Mouse (Mus musculus) midbrain, embryonic 10.5 days (tissue): ENCODE measurements around the gene Lin7a. TPM values are rescaled to one million over a fixed set of nuclear protein-coding genes. Genes with fewer than 3 reads are reported as not detected.

ENCODE experiments used
- DNase-seq: peaks from one replicate; pipeline ENCODE4 v3.0.0-alpha.2; 2017; ENCODE audit warnings: low spot score
- H3K27ac ChIP-seq: fragments of 300-500 bp; sonication (generic); replicated peaks from 2 replicates; pipeline ENCODE4 v1.5.1; 2016; ENCODE audit warnings: mild to moderate bottlenecking
- H3K27me3 ChIP-seq: fragments of 300-500 bp; sonication (generic); 2 replicates; pipeline ENCODE4 v1.6.1; 2016; ENCODE audit warnings: low read depth, mild to moderate bottlenecking; ENCODE audit not compliant: poor library complexity, severe bottlenecking
- H3K36me3 ChIP-seq: fragments of 300-500 bp; sonication (generic); 2 replicates; pipeline ENCODE4 v1.6.1; 2016; ENCODE audit warnings: mild to moderate bottlenecking, moderate library complexity
- H3K4me1 ChIP-seq: fragments of 300-500 bp; sonication (generic); 2 replicates; pipeline ENCODE4 v1.6.1; 2016
- H3K4me3 ChIP-seq: fragments of 300-500 bp; sonication (generic); 2 replicates; pipeline ENCODE4 v1.5.1; 2016; ENCODE audit warnings: mild to moderate bottlenecking, moderate library complexity
- H3K9me3 ChIP-seq: fragments of 300-500 bp; sonication (generic); replicated peaks from 2 replicates; pipeline ENCODE4 v1.6.1; 2016; ENCODE audit warnings: mild to moderate bottlenecking
- WGBS: fragments of 180-500 bp; shearing (Covaris S2); methylation state at CpG from one replicate; pipeline ENCODE4 v1.1.7; 2016; 5-methylcytosine and 5-hydroxymethylcytosine counted together
- polyA plus RNA-seq: library from polyadenylated mRNA; unstranded; fragments of >200 nt; fragmentation: Nextera tagmentation; extraction: Ambion mirVana; gene quantifications from 2 replicates; pipeline ENCODE4 v1.2.1, GENCODE M21; 2016

Gene Lin7a
- polyA plus RNA-seq, 1 experiment from 2014 or later = 3.1 TPM

- Histone ChIP-seq H3K4me3 (no peak overlapping the region), H3K27ac (no peak overlapping the region), H3K36me3 (no peaks in the 10 kb centered on the region), H3K4me1 (no peaks in the 10 kb centered on the region), H3K27me3 (no peaks in the 10 kb centered on the region), H3K9me3 (no peaks in the 10 kb centered on the region)
- DNase-seq = no peak
- WGBS = 87% methylated on average over 7 of the region's 7 CpGs
Measured at GRCm38 (mm10) chr10:107249056-107249455, 22.4 kb upstream of the Lin7a start.

DNA sequence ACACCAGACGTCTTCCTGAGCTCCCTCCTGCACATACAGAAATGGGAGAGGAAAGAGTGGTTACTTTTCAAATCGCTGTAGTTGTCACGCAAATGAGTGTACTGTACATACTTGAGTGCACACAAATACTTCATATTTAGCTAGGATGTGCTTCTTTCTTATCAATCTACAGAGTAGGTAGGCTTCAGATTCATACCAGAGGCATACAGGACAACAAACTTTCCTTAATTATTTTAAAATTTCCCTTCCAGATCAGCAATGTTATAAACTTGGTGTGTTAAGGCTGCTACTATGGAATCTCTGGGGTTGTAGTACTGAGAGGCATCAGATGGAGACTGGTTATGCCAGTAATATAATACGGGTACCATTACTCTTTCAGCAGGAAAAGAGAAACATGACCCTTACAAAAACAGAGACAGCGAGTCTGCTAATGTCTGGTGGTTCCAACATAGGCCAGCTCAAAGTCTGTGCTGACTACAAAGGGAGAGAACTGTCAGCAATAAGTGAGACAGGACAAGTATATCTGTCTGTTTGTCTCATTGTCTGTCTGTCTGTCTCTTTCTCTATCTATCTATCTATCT lies 21.8 kb upstream of the Lin7a start:
- Histone ChIP-seq H3K4me3 (no peak overlapping the region), H3K4me1 (no peaks in the 10 kb centered on the region), H3K27ac (no peak overlapping the region), H3K36me3 (no peaks in the 10 kb centered on the region), H3K9me3 (no peaks in the 10 kb centered on the region), H3K27me3 (no peaks in the 10 kb centered on the region)
- no peak for DNase-seq
- WGBS = 84% methylated on average over 5 of the region's 5 CpGs

- H3K27ac ChIP-seq = no peak overlapping the region
- DNase-seq = no peak
- H3K36me3 ChIP-seq = no peaks in the 10 kb centered on the region
- 85% methylated on average over 7 of the region's 7 CpGs for WGBS
- no peaks in the 10 kb centered on the region for H3K27me3 ChIP-seq
- H3K4me3 ChIP-seq = no peak overlapping the region
- no peaks in the 10 kb centered on the region for H3K4me1 ChIP-seq
- H3K9me3 ChIP-seq = no peaks in the 10 kb centered on the region
Measured at GRCm38 (mm10) chr10:107250346-107251210, 20.9 kb upstream of the Lin7a start.

GRCm38 (mm10) chr10:107251271-107251670 lies 20.2 kb upstream of the Lin7a start:
- no peak overlapping the region for H3K27ac ChIP-seq
- no peaks in the 10 kb centered on the region for H3K4me1 ChIP-seq
- no peaks in the 10 kb centered on the region for H3K36me3 ChIP-seq
- H3K9me3 ChIP-seq = no peaks in the 10 kb centered on the region
- H3K4me3 ChIP-seq = no peak overlapping the region
- 91% methylated on average over 2 of the region's 2 CpGs for WGBS
- H3K27me3 ChIP-seq = no peaks in the 10 kb centered on the region
- DNase-seq = no peak

DNA sequence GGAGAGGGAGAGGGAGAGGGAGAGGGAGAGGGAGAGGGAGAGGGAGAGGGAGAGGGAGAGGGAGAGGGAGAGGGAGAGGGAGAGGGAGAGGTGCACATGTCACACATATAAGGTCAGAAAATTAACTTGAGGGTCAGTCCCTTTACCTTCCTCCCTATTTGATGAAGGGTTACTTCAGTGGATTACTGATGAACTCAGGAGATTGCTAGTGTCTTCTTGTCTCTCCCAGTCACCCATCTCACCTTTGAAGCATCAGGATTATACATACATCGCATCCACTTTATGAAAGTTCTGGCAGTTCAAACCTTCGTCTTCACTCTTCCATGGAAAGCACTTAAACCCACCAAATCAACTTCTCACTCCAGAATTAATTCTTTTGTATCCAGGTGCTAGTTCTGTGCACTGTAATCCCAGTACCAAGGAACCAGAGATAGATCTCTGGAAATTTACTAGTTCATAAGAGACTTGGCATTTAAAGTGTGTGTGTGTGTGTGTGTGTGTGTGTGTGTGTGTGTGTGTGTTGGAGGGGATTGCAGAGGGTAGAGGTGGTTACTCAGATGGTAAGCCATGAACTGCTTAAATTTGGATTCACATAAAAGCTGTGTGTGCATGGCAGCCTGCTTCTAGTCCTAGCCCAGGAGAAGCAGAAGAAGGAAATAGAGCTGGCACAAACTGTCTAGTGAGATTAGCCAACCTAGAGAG lies 19.5 kb upstream of the Lin7a start:
- H3K27me3 ChIP-seq = no peaks in the 10 kb centered on the region
- H3K9me3 ChIP-seq = no peaks in the 10 kb centered on the region
- H3K36me3 ChIP-seq = no peaks in the 10 kb centered on the region
- no peak for DNase-seq
- no peaks in the 10 kb centered on the region for H3K4me1 ChIP-seq
- H3K4me3 ChIP-seq = no peak overlapping the region
- 87% methylated on average over 2 of the region's 2 CpGs for WGBS
- H3K27ac ChIP-seq = no peak overlapping the region

DNA sequence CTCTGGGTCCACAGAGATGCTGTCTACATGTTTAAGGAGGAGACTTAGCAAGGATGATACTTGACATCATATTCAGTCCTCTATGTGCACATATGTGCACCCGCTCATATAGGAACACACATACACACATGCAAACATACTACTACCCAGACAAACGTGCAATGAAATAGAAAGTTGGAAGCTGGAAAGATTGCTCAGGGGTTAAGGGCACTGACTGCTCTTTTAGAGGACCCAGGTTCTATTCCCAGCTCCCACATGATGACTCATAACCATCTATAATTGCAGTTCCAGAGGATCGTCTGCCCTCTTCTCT lies 19.0 kb upstream of the Lin7a start:
- DNase-seq = no peak
- WGBS = 89% methylated on average over 3 of the region's 3 CpGs
- Histone ChIP-seq H3K4me1 (no peaks in the 10 kb centered on the region), H3K27ac (no peak overlapping the region), H3K27me3 (no peaks in the 10 kb centered on the region), H3K4me3 (no peak overlapping the region), H3K9me3 (no peaks in the 10 kb centered on the region), H3K36me3 (no peaks in the 10 kb centered on the region)

- no peaks in the 10 kb centered on the region for H3K27me3 ChIP-seq
- DNase-seq = no peak
- H3K27ac ChIP-seq = no peak overlapping the region
- no peak overlapping the region for H3K4me3 ChIP-seq
- no peaks in the 10 kb centered on the region for H3K36me3 ChIP-seq
- no peaks in the 10 kb centered on the region for H3K4me1 ChIP-seq
- H3K9me3 ChIP-seq = no peaks in the 10 kb centered on the region
- WGBS = 92% methylated on average over 4 of the region's 4 CpGs
Measured at GRCm38 (mm10) chr10:107253191-107253965, 18.1 kb upstream of the Lin7a start.

GRCm38 (mm10) chr10:107254656-107255055 lies 16.8 kb upstream of the Lin7a start:
- Histone ChIP-seq H3K27ac (no peak overlapping the region), H3K36me3 (no peaks in the 10 kb centered on the region), H3K9me3 (no peaks in the 10 kb centered on the region), H3K4me3 (no peak overlapping the region), H3K27me3 (no peaks in the 10 kb centered on the region), H3K4me1 (no peaks in the 10 kb centered on the region)
- DNase-seq = no peak

DNA sequence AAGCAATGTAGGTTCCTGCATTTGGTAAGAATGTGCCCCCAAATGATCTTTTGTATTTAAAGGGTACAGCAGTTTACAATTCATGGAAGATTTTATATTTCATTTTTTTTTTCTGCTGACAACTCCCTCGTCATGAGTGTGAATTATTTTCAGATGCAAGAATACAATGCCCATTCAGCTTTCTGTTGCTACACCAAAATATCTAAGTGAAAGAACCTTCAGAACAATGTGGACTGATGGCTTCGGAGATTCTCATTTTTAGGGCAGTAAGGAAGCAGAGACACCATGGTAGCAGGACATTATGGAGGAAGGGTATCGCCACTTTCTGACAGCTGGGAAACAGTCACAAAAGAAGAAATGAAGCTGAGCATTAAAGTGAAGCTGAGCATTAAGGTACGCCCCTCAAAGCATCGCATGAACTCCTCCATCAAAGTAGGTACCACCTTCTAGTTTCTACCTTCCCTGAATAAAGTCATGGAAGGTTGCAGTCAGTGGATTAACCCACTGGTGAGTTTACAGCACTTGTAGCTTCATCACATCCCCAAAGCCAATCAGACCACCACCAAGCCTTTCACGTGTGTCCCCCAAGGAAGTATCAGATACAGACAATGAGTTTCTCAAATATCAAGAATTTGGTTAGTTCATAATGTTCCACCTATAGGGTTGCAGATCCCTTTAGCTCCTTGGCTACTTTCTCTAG lies 16.0 kb upstream of the Lin7a start:
- no peaks in the 10 kb centered on the region for H3K27me3 ChIP-seq
- DNase-seq = no peak
- no peaks in the 10 kb centered on the region for H3K9me3 ChIP-seq
- H3K4me1 ChIP-seq = no peaks in the 10 kb centered on the region
- 91% methylated on average over 6 of the region's 6 CpGs for WGBS
- no peaks in the 10 kb centered on the region for H3K36me3 ChIP-seq
- H3K4me3 ChIP-seq = no peak overlapping the region
- H3K27ac ChIP-seq = no peak overlapping the region

- no peak for DNase-seq
- Histone ChIP-seq H3K27me3 (no peaks in the 10 kb centered on the region), H3K9me3 (no peaks in the 10 kb centered on the region), H3K4me1 (no peaks in the 10 kb centered on the region), H3K27ac (no peak overlapping the region), H3K36me3 (no peaks in the 10 kb centered on the region), H3K4me3 (no peak overlapping the region)
- WGBS = 84% methylated on average over 5 of the region's 5 CpGs
Measured at GRCm38 (mm10) chr10:107256451-107256960, 15.0 kb upstream of the Lin7a start.

GRCm38 (mm10) chr10:107260428-107260827 lies 11.1 kb upstream of the Lin7a start:
- H3K4me1 ChIP-seq = no peaks in the 10 kb centered on the region
- H3K27me3 ChIP-seq = no peaks in the 10 kb centered on the region
- H3K36me3 ChIP-seq = no peaks in the 10 kb centered on the region
- no peaks in the 10 kb centered on the region for H3K9me3 ChIP-seq
- H3K4me3 ChIP-seq = no peak overlapping the region
- WGBS = 87% methylated on average over 2 of the region's 2 CpGs
- DNase-seq = no peak
- no peak overlapping the region for H3K27ac ChIP-seq
